Mouse (Mus musculus): ENCODE results near the gene Dgkh. TPM values are rescaled to one million over a fixed set of nuclear protein-coding genes. Genes with fewer than 3 reads are reported as not detected.

Dgkh gene
- total and polyA plus RNA-seq, 2 experiments from 2014 or later, result 2.7 to 16.2 TPM

DNA sequence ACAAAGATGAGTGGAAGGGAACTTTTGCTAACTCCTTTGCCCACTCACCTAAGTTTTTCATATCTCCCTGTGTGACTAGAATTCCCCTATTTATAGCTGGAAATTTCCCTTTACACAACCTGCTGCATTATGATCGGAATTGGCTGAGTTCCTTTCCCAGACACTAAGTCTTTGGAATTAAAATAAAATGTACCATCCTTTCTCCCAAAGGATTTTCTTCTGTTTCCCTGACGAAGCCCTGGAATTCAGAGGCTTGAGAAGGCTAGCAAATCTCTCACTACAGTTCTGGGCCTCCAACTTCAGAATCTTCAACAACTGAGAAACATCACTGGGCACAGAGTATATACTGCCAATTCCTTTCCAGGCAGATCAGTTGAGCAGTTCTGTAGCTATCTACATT is 197.2 kb downstream of the Dgkh start:
- H3K27me3 ChIP-seq (ENCODE audit: insufficient read depth, low read length), result no peaks in the 10 kb centered on the region
- no peak for TF ChIP-seq CTCF (IDR thresholded peaks at IDR 0.05; ENCODE audit: low read depth)
- H3K9me3 ChIP-seq (ENCODE audit: low read length), result no peaks in the 10 kb centered on the region
- H3K9ac ChIP-seq, result peak overlapping the region; percentile 100
- WGBS, result 23% methylated on average over 2 of the region's 2 CpGs
- peak overlapping the region; percentile 80 for H3K4me2 ChIP-seq (ENCODE audit: low read depth)
- peak overlapping the region; percentile 92 for H3K4me3 ChIP-seq (ENCODE audit: low read depth, low read length)
- ATAC-seq, result no peak
- peaks cover 20% of the 10 kb centered on the region for H3K4me1 ChIP-seq (ENCODE audit: insufficient read depth)
- H3K27ac ChIP-seq (ENCODE audit: low read depth, low read length), result no peak overlapping the region
- H3K36me3 ChIP-seq (ENCODE audit: insufficient read depth), result no peaks in the 10 kb centered on the region
- no peak for DNase-seq

DNA sequence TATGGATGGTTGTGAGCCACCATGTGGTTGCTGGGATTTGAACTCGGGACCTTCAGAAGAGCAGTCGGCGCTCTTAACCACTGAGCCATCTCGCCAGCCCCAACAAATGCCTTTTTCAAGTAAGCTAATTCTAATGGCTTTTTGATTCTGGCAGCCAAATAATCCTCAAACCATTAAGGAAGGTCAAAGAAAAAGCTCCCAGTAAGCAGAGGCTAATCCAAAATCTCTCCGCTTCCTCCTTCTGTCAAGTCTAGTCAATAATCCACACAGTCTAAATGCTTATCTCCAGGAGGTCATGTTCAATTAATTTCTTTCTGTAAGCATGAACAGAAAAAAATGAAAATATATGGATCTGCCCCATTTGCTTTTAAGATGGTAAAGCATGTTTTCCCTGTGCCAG is 197.9 kb downstream of the Dgkh start:
- Histone ChIP-seq H3K27ac (ENCODE audit: low read depth, low read length) (no peak overlapping the region), H3K4me1 (ENCODE audit: insufficient read depth) (peaks cover 20% of the 10 kb centered on the region), H3K4me3 (ENCODE audit: low read depth, low read length) (no peak overlapping the region), H3K9me3 (ENCODE audit: low read length) (no peaks in the 10 kb centered on the region), H3K4me2 (ENCODE audit: low read depth) (peak overlapping the region; percentile 80; the same call in 1 of the 2 replicates), H3K9ac (no peak overlapping the region), H3K36me3 (ENCODE audit: insufficient read depth) (no peaks in the 10 kb centered on the region), H3K27me3 (ENCODE audit: insufficient read depth, low read length) (no peaks in the 10 kb centered on the region)
- TF ChIP-seq CTCF (IDR thresholded peaks at IDR 0.05; ENCODE audit: low read depth), result no peak
- ATAC-seq (no peak), DNase-seq (no peak)
- WGBS, result 89% methylated on average over 5 of the region's 5 CpGs

GRCm38 (mm10) chr14:78533701-78534100 is 198.9 kb downstream of the Dgkh start:
- Histone ChIP-seq H3K9ac (no peak overlapping the region), H3K27ac (ENCODE audit: low read depth, low read length) (no peak overlapping the region), H3K4me3 (ENCODE audit: low read depth, low read length) (no peak overlapping the region), H3K36me3 (ENCODE audit: insufficient read depth) (no peaks in the 10 kb centered on the region), H3K4me1 (ENCODE audit: insufficient read depth) (peaks cover 20% of the 10 kb centered on the region), H3K27me3 (ENCODE audit: insufficient read depth, low read length) (no peaks in the 10 kb centered on the region), H3K4me2 (ENCODE audit: low read depth) (no peak overlapping the region), H3K9me3 (ENCODE audit: low read length) (no peaks in the 10 kb centered on the region)
- no peak for TF ChIP-seq CTCF (IDR thresholded peaks at IDR 0.05; ENCODE audit: low read depth)
- ATAC-seq (no peak), DNase-seq (no peak)
- 80% methylated on average over 3 of the region's 3 CpGs for WGBS

DNA sequence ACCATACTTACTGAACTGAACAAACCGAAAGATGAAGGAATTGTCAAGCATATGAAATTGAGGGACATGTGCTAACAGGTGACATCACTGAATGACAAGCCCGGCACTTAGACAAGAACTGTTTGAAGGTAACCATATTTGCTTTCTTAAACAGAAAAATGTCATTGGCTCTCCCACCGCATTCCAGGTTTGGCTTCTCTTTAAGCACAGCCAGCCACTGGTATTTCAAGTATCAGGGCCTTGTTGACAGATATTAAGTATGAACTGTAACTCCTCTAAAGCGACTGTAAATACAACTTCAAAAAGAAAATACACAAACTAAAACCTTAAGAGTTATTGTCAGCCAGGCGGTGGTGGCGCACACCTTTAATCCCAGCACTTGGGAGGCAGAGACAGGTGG is 200.2 kb downstream of the Dgkh start:
- Histone ChIP-seq H3K27ac (ENCODE audit: low read depth, low read length) (no peak overlapping the region), H3K4me1 (ENCODE audit: insufficient read depth) (peaks cover 15% of the 10 kb centered on the region), H3K9me3 (ENCODE audit: low read length) (no peaks in the 10 kb centered on the region), H3K4me3 (ENCODE audit: low read depth, low read length) (no peak overlapping the region), H3K27me3 (ENCODE audit: insufficient read depth, low read length) (no peaks in the 10 kb centered on the region), H3K9ac (no peak overlapping the region), H3K4me2 (ENCODE audit: low read depth) (no peak overlapping the region), H3K36me3 (ENCODE audit: insufficient read depth) (no peaks in the 10 kb centered on the region)
- TF ChIP-seq CTCF (IDR thresholded peaks at IDR 0.05; ENCODE audit: low read depth), result no peak
- WGBS, result 94% methylated on average over 6 of the region's 6 CpGs
- ATAC-seq, result no peak
- DNase-seq, result no peak

DNA sequence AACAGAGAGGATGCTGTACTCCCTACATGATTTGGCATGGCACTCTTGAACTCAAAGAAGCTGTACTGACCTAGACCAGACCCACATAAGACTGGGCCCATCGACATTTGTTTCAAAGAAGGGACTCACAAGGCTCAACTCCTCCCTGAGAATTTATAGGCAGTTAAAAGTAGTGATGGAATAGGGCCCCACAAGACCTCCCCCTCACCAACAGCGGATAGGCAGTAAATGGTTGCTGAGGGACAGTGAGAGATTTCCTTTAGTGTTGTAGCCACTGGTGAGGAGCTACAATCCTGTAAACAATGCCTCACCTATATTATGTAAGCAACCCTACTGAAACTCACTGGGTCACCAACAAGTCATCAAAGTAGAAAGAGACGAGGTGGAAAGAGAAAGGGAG is 202.3 kb downstream of the Dgkh start:
- Histone ChIP-seq H3K9ac (no peak overlapping the region), H3K4me3 (ENCODE audit: low read depth, low read length) (no peak overlapping the region), H3K27me3 (ENCODE audit: insufficient read depth, low read length) (no peaks in the 10 kb centered on the region), H3K9me3 (ENCODE audit: low read length) (no peaks in the 10 kb centered on the region), H3K4me1 (ENCODE audit: insufficient read depth) (peaks cover 12% of the 10 kb centered on the region), H3K27ac (ENCODE audit: low read depth, low read length) (no peak overlapping the region), H3K36me3 (ENCODE audit: insufficient read depth) (no peaks in the 10 kb centered on the region), H3K4me2 (ENCODE audit: low read depth) (no peak overlapping the region)
- no peak for TF ChIP-seq CTCF (IDR thresholded peaks at IDR 0.05; ENCODE audit: low read depth)
- no peak for ATAC-seq
- DNase-seq, result no peak
- WGBS, result 90% methylated on average over 3 of the region's 3 CpGs

DNA sequence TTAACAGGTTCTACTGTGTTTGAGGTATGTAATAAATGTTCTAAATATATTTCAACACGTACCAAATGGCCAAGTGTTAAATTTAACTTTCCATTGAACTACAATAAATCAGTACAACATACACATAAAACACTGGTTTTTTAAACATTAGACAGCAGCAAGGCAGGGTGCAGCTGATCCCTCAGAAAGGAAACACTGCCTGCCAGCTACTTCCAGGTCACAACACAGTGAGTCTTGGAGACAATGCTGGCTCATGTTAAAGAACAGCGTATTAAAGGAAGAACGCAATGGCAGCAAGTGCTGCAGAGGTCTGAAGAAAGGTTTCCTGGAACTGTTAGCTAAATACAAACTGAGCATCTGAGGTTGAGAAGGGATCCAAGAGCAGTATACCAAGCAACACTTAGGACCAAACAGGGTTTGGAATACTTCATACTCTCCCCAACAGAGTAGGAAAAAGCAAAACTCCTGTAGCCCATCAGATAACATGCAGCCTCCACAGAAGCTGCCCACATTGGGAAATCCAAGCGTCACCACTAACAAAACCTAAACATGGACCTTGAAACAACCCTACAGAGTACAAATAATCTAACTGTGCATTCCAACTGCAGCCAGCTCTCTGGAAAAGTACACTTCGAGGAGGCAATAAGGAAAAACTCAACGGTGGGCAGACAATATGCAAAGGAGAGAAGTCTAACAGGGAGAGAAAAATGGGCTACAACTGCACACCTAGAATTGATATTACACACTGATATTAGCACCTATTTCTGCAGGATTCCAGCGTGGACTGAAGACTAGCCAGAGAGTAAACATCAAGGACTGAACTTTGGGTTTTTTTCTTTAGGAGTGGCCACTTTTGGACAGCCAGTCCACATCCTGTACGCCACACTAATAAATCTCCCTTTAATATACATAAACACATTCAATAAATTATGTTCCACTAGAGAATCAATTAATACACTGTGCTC is 203.8 kb downstream of the Dgkh start:
- Histone ChIP-seq H3K9me3 (ENCODE audit: low read length) (no peaks in the 10 kb centered on the region), H3K9ac (no peak overlapping the region), H3K27ac (ENCODE audit: low read depth, low read length) (no peak overlapping the region), H3K27me3 (ENCODE audit: insufficient read depth, low read length) (no peaks in the 10 kb centered on the region), H3K4me3 (ENCODE audit: low read depth, low read length) (no peak overlapping the region), H3K4me1 (ENCODE audit: insufficient read depth) (peaks cover 5% of the 10 kb centered on the region; the same call in 1 of the 2 replicates), H3K36me3 (ENCODE audit: insufficient read depth) (no peaks in the 10 kb centered on the region), H3K4me2 (ENCODE audit: low read depth) (no peak overlapping the region)
- no peak for TF ChIP-seq CTCF (IDR thresholded peaks at IDR 0.05; ENCODE audit: low read depth)
- ATAC-seq (no peak), DNase-seq (no peak)
- WGBS, result 87% methylated on average over 8 of the region's 8 CpGs

DNA sequence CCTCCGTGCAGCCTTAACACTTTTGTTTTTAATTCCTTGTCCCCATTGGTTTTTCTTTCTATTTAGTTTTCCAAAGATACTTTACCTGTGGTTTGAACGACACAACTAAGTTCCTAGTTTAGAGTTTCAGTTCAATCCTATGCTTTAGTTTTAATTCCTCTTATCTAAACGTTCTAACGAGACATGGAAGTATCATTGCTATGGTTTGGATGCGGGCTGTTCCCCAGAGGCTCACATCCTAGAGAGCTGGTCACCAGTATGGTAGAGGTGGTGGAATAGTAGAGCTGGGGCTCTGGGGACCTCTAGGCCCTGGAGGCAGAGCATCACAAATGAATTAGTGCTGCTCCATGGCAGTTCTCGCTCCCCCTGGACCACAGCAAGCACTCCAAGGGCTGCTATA is 205.7 kb downstream of the Dgkh start:
- WGBS, result 85% methylated on average over 6 of the region's 6 CpGs
- Histone ChIP-seq H3K9ac (no peak overlapping the region), H3K4me2 (ENCODE audit: low read depth) (no peak overlapping the region), H3K4me3 (ENCODE audit: low read depth, low read length) (no peak overlapping the region), H3K9me3 (ENCODE audit: low read length) (no peaks in the 10 kb centered on the region), H3K36me3 (ENCODE audit: insufficient read depth) (no peaks in the 10 kb centered on the region), H3K27ac (ENCODE audit: low read depth, low read length) (no peak overlapping the region), H3K4me1 (ENCODE audit: insufficient read depth) (peaks cover 2% of the 10 kb centered on the region; the same call in 1 of the 2 replicates), H3K27me3 (ENCODE audit: insufficient read depth, low read length) (no peaks in the 10 kb centered on the region)
- no peak for TF ChIP-seq CTCF (IDR thresholded peaks at IDR 0.05; ENCODE audit: low read depth)
- no peak for ATAC-seq
- DNase-seq, result no peak

Data from forebrain, postnatal 0 days (tissue).